Mouse (Mus musculus) erythroblast, embryonic 14.5 days (primary cell): Measurements from ENCODE around the gene Pnmal1.
"Not testable (repeated sequence)": the region's sequence is repeated elsewhere in the genome, so short reads cannot be mapped to it uniquely, and the experiment has no call there.

Source experiments
- GATA1 ChIP-seq: IDR thresholded peaks from 2 replicates; pipeline ENCODE4 v1.6.1; 2012; ENCODE audit warnings: low read length, inconsistent platforms, mixed read lengths
- TAL1 ChIP-seq: IDR thresholded peaks from 3 replicates; pipeline ENCODE4 v1.6.1; 2012; ENCODE audit warnings: low read length, inconsistent platforms, mixed read lengths

DNA sequence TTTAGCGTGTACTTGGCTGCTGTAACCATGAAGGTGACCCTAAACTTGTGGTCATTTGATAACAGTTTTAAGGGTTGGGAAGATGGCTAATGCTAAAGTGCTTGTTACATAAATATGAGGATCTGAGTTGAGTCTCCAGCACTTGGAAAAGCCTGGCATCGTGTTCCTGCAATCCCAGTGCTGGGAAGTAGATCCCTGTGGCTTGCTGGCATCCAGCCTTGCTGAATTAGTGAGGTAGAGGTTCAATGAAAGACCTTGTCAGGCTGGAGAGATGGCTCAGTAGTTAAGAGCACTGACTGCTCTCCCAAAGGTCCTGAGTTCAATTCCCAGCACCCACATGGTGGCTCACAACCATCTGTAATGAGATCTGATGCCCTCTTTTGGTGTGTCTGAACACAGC lies 5.7 kb upstream of the Pnmal1 start:
- not testable (repeated sequence) for TF ChIP-seq TAL1, GATA1
